Mouse (Mus musculus) ovary, adult 18-20 months (tissue): ENCODE results near the gene Swt1.
"Not testable (repeated sequence)": the region's sequence is repeated elsewhere in the genome, so short reads cannot be mapped to it uniquely, and the experiment has no call there.

Experiments
- DNase-seq: peaks from one replicate; pipeline ENCODE4 v3.0.0; 2022; ENCODE audit warnings: low spot score, mixed read lengths

Gene Swt1

GRCm38 (mm10) chr1:151366944-151367605 is 61.2 kb downstream of the Swt1 start:
- no peak for DNase-seq

GRCm38 (mm10) chr1:151359374-151359773 is 68.9 kb downstream of the Swt1 start:
- no peak for DNase-seq

GRCm38 (mm10) chr1:151355994-151356393 is 72.3 kb downstream of the Swt1 start:
- no peak for DNase-seq

- no peak for DNase-seq
These were observed 75.3 kb downstream of the Swt1 start for GRCm38 (mm10) chr1:151352911-151353310.

GRCm38 (mm10) chr1:151348293-151348692 is 80.0 kb downstream of the Swt1 start:
- not testable (repeated sequence) for DNase-seq

GRCm38 (mm10) chr1:151346681-151347127 is 81.6 kb downstream of the Swt1 start:
- DNase-seq: no peak

- DNase-seq: no peak
These were observed 82.4 kb downstream of the Swt1 start for GRCm38 (mm10) chr1:151345863-151346195.

- peak; percentile 89 for DNase-seq
These were observed 83.0 kb downstream of the Swt1 start for GRCm38 (mm10) chr1:151345109-151345862.

- peak; percentile 96 for DNase-seq
These were observed 83.8 kb downstream of the Swt1 start, which contains the start of gene Ivns1abp for GRCm38 (mm10) chr1:151344283-151345108. Ivns1abp (plus strand) TSS chr1:151344477.

- DNase-seq: no peak
These were observed 84.5 kb downstream of the Swt1 start for GRCm38 (mm10) chr1:151343571-151344282.

- no peak for DNase-seq
These were observed 85.3 kb downstream of the Swt1 start for GRCm38 (mm10) chr1:151342968-151343367.

GRCm38 (mm10) chr1:151342311-151342710 is 85.9 kb downstream of the Swt1 start:
- DNase-seq: no peak

- DNase-seq: no peak
These were observed 86.8 kb downstream of the Swt1 start for GRCm38 (mm10) chr1:151341321-151342044.

GRCm38 (mm10) chr1:151338941-151339340 is 89.3 kb downstream of the Swt1 start:
- peak; percentile 80 for DNase-seq

- no peak for DNase-seq
These were observed 90.0 kb downstream of the Swt1 start for GRCm38 (mm10) chr1:151338234-151338633.

- no peak for DNase-seq
These were observed 95.4 kb downstream of the Swt1 start for GRCm38 (mm10) chr1:151332819-151333218.

- no peak for DNase-seq
These were observed 98.7 kb downstream of the Swt1 start for GRCm38 (mm10) chr1:151329601-151330000.

- no peak for DNase-seq
These were observed 99.7 kb downstream of the Swt1 start for GRCm38 (mm10) chr1:151328341-151329097.

- DNase-seq: no peak
These were observed 102.9 kb downstream of the Swt1 start for GRCm38 (mm10) chr1:151325328-151325727.

- DNase-seq: no peak
These were observed 107.8 kb downstream of the Swt1 start for GRCm38 (mm10) chr1:151320408-151320807.
